Mouse (Mus musculus) neutrophil, adult 83 days (primary cell): ENCODE results near the gene Gm21981. TPM values are rescaled to one million over a fixed set of nuclear protein-coding genes. Genes with fewer than 3 reads are reported as not detected.

Source experiments
- total RNA-seq, 2 experiments: library from RNA; stranded (reverse); gene quantifications; one replicate each; pipeline ENCODE4 v1.2.4; 2023

Gm21981 gene
- under 1 TPM in 1 of 2 experiments, not detected in 1; 0.22 TPM for total RNA-seq

DNA sequence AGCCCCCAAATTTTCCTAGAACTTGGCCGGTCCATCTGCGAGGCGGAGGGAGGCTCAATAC is at the start of gene Gm21981:
Gene Gm21981 (minus strand): TSS at position 14 of the 61 bp plus-strand sequence.

DNA sequence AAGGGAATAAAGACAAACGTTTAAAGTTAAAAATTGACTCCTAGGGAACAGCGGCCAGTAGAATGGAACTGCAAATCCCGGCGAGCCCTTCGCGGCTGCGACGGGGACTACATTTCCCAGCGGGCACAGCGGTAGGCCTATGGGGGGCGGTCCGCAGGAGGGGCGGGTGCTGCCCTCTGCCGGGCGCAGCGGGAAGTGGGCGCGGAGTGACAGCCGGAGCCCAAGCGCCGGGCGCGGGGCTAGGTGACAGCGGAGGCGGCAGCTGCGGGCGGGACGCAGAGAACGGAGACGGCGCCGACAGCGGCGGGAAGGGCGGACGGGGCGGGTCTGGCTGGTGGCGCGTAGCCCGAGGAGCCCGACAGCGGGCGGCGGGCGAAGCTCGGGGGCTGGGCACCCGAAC is 42.6 kb upstream of the Gm21981 start, which contains the start of gene Tfeb:
Gene Tfeb (plus strand): TSS at position 175 of the 400 bp plus-strand sequence.

DNA sequence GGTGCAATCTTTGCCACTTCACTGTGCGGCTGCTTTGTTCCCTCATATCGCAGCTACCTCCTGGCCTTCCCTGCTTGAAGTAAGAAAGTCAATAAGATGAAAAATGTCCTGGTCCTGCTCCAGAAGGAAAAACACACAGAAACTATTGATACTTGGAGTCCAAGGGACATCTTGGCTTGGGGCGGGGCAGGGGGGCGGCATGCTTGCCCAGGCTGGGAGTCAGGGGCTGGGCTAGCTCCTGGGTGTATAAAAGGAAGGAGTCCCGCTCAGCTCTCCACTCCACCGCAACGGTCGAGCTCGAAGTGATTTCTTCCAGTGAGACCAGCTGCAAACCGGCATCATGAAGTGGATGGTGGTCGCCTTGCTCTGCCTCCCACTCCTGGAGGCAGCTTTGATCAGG is 32.3 kb upstream of the Gm21981 start, which contains the start of gene Pgc:
Gene Pgc (plus strand): TSS at position 277 of the 400 bp plus-strand sequence.

DNA sequence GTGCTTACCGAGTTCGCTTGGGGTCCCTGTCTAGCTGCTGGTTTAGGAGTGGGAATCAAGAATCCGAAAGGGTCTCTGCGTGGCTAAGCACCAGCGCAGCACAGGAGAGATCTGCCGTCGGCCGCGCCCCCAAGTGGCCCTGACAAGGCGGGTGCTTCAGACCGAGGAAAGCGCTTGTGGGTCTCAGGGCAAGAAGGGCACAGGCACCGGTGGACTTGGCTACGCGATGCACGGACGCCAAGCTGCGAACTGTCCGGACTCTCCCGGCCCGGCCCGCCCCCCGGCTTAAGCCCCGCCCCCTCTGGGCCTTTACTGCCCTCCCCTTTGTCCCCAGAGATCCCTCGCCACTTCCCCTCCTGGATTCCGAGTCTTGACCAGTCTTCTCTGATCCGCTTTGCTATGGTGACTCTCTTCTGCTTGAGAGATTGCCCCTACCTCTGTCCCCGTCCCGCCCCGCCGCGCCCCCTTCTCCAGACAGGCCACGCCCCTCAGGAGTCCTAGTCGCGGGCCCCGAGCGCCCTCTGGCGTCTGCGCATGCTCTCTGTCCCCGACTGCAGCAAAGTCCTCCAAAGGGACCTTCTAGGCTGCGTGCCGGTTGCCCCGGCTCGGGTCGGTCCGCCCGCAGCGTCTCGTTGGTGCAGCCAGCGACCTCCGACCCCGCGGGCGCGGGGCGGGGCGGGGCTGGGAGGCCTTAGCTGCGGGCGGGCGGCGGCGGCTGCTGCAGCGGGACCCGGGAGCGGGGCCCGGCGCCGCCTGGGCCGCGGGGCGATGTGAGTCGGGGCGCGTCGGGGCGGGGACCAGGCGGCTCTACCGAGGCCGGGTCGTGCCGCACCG is 465 bp upstream of the Gm21981 start, which contains the start of gene Prickle4:
Gene Prickle4 (minus strand): TSS at position 234 of the 834 bp plus-strand sequence.

DNA sequence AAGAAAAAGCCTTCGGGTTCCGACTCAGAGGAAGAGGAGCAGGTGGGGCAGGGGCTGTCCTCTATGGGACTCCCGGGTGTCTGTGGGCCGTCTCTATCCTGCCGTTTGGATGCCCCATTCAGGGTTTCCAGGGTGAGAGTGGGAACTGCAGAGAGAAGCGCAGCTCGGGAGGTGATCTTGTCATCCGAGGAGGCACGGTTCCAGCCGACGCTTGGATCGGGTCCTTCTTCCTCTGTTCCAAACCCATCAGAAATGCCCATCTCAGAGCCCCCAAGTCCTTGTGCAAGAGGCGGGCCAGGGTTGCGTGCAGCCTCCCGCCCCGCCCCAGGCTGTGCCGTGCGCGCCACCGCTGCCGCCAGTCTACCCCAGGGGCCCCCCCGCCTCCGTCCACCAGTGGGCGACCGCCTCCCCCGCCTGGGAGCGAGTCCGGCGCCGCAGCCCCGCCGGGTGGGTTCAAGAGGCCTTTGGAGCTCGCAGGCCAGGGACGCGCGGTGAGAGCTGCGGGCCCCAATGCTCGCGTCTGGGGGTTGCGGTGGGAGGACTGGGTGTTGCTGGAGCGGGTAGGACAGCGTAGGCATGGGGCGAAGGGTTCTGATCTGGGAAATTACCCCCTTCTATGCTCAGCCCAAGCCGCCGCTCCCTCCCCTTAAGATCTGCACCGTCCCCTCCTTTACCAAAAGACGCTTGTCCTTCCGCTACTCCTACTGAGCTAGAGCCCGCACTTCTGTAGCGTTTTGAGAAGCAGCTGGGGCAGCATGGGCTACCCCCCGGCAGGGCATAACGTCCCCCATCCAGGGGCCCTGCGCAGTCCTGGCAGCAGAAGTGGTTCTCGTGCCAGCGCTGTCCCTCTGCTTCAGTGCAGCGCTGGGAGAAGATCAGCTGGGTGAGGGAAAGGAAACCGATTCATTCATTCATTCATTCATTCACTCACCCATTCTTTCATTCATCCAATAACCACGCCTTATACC is 5.4 kb downstream of the Gm21981 start, which contains the start of gene Frs3:
Gene Frs3 (plus strand): TSS at position 423 of the 968 bp plus-strand sequence.

DNA sequence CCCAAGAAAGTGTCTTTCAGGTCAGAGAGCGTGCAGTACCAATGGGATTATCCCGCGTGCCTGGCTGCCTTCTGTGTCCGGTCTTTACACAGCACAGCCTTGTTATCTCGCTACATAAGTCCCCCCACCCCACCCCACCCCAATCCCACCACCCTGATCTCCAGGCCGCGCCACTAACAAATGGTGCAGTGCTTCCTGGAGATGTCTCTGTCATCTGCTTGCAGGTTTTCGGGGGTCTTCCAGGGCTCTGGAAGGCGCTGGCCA is 6.0 kb downstream of the Gm21981 start, which contains the start of gene Tomm6:
Gene Tomm6 (minus strand): TSS at position 43 of the 264 bp plus-strand sequence.

Other genes starting within 250 kb of the Gm21981 start
- 10 to 100 TPM; 30.3 to 33.3 TPM for gene Taf8, start 192.2 kb downstream of the Gm21981 start, total RNA-seq
- 100 to 1,000 TPM; 497 to 529 TPM for gene Ccnd3, start 189.4 kb downstream of the Gm21981 start, total RNA-seq
- gene Bysl, start 83.0 kb downstream of the Gm21981 start, total RNA-seq: 1 to 10 TPM; 9.1 to 9.2 TPM
- gene Med20, start 82.9 kb downstream of the Gm21981 start, total RNA-seq: 10 to 100 TPM; 47.2 to 62.3 TPM
- 1 to 10 TPM; 3.9 to 6.0 TPM for gene Gm20517, start 82.9 kb downstream of the Gm21981 start, total RNA-seq
- 1 to 10 TPM; 7.2 to 7.6 TPM for gene Usp49, start 63.8 kb downstream of the Gm21981 start, total RNA-seq
- 100 to 1,000 TPM; 141 to 148 TPM for gene Tomm6, start 6.1 kb downstream of the Gm21981 start, total RNA-seq
- gene Frs3, start 5.4 kb downstream of the Gm21981 start, total RNA-seq: under 1 TPM in 1 of 2 experiments, not detected in 1; 0.26 TPM
- not detected for gene Prickle4, start 281 bp upstream of the Gm21981 start, total RNA-seq
- not detected for gene Pgc, start 32.4 kb upstream of the Gm21981 start, total RNA-seq
- 10 to 100 TPM; 85.4 to 97.3 TPM for gene Tfeb, start 42.6 kb upstream of the Gm21981 start, total RNA-seq
- gene Mdfi, start 140.2 kb upstream of the Gm21981 start, total RNA-seq: under 1 TPM in 1 of 2 experiments, not detected in 1; 0.64 TPM
- 10 to 100 TPM; 10.3 to 10.6 TPM for gene Foxp4, start 230.2 kb upstream of the Gm21981 start, total RNA-seq